Comparison of ENCODE assay signal across 16 mouse cellular contexts in the genomic region with DNA sequence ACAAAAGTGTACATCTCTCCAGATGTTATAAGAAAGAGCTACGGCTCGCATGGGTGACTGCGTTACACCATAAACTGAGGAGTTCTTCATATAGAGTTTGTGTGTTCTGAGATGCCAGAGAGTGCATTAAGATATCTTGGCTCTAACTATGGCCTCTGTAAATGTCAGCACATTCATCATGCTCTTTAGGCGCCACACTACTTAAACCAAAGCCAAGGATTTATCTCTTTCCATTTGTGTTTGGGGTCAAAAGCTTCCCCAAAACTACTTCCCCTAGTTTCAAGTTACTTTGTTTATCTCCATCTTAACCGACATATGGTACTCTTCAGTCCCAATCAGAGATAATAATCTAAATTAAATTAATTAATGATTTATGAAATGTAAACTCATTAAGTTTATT.
"Had no signal": no experiment of that assay in that cellular context is flagged by ENCODE, and none has a peak within 500 bp of the region (broad histone marks: within the 10 kb centered on the region; RNA-seq: fewer than 3 reads in every experiment).

No protein-coding gene starts in this region.

- H3K27me3 ChIP-seq: limb, embryonic 12.5 days; limb, embryonic 15.5 days had no signal

- H3K9ac ChIP-seq: limb, embryonic 12.5 days; limb, embryonic 15.5 days; liver, embryonic 14.5 days; liver, postnatal 0 days had no signal

- H3K36me3 ChIP-seq: limb, embryonic 12.5 days; limb, embryonic 15.5 days had no signal

- H3K27ac ChIP-seq: limb, embryonic 12.5 days; limb, embryonic 15.5 days; liver, embryonic 14.5 days; macrophage had no signal

- H3K4me2 ChIP-seq: limb, embryonic 12.5 days; limb, embryonic 15.5 days; liver, embryonic 11.5 days; midbrain, embryonic 11.5 days had no signal

- H3K9me3 ChIP-seq: limb, embryonic 12.5 days; limb, embryonic 15.5 days had no signal

- H3K4me3 ChIP-seq: limb, embryonic 12.5 days; limb, embryonic 15.5 days had no signal

- ATAC-seq: inflammation-experienced regulatory T-cells, adult 6 months; intestine, embryonic 16.5 days; liver, postnatal 0 days had no signal

- DNase-seq: kidney, adult 18-20 months; kidney, postnatal 14 days; kidney, postnatal 4 days; left cerebral cortex, postnatal 4 days; liver, postnatal 0 days; lung, postnatal 14 days; midbrain, embryonic 14.5 days; thymus, postnatal 36 days had no signal
